Mouse (Mus musculus): Measurements from ENCODE around the gene Nkg7. TPM values are rescaled to one million over a fixed set of nuclear protein-coding genes. Genes with fewer than 3 reads are reported as not detected.
A peak's percentile ranks its signal among the peaks of the same experiment; 100 is the strongest.

The Nkg7 gene
- polyA plus RNA-seq, 1 experiment from 2014 or later, result not detected

GRCm38 (mm10) chr7:43422995-43423617, 13.8 kb upstream of the Nkg7 start:
- WGBS, result 14% methylated on average over 11 of the region's 11 CpGs
- H3K4me3 ChIP-seq (ENCODE audit: low read depth, low read length), result no peak overlapping the region
- H3K4me2 ChIP-seq, result peak overlapping the region; percentile 21; the same call in 1 of the 2 replicates

GRCm38 (mm10) chr7:43423991-43424625, 12.8 kb upstream of the Nkg7 start:
- Histone ChIP-seq H3K27ac (ENCODE audit: low read depth, low read length) (no peak overlapping the region), H3K4me2 (no peak overlapping the region), H3K9ac (ENCODE audit: low read length) (no peak overlapping the region), H3K4me1 (ENCODE audit: control insufficient read depth, insufficient read depth, low read length) (no peaks in the 10 kb centered on the region), H3K27me3 (ENCODE audit: control insufficient read depth, insufficient read depth, low read length) (no peaks in the 10 kb centered on the region), H3K9me3 (ENCODE audit: control insufficient read depth, low read length) (no peaks in the 10 kb centered on the region), H3K4me3 (ENCODE audit: low read depth, low read length) (no peak overlapping the region), H3K36me3 (ENCODE audit: control insufficient read depth, insufficient read depth, low read length) (no peaks in the 10 kb centered on the region)
- DNase-seq (ENCODE audit: low spot score, missing footprints), result no peak
- 57% methylated on average over 3 of the region's 3 CpGs for WGBS
- no peak for ATAC-seq (ENCODE audit: low FRiP score)

More at GRCm38 (mm10) chr7:43422995-43423617, 13.8 kb upstream of the Nkg7 start:
- no peaks in the 10 kb centered on the region for H3K4me1 ChIP-seq (ENCODE audit: control insufficient read depth, insufficient read depth, low read length)
- H3K36me3 ChIP-seq (ENCODE audit: control insufficient read depth, insufficient read depth, low read length), result no peaks in the 10 kb centered on the region
- ATAC-seq (ENCODE audit: low FRiP score) (peak; percentile 94), DNase-seq (ENCODE audit: low spot score, missing footprints) (peak; percentile 98)
- no peak overlapping the region for H3K27ac ChIP-seq (ENCODE audit: low read depth, low read length)
- no peaks in the 10 kb centered on the region for H3K27me3 ChIP-seq (ENCODE audit: control insufficient read depth, insufficient read depth, low read length)
- H3K9ac ChIP-seq (ENCODE audit: low read length), result no peak overlapping the region
- H3K9me3 ChIP-seq (ENCODE audit: control insufficient read depth, low read length), result no peaks in the 10 kb centered on the region

GRCm38 (mm10) chr7:43427406-43427805, 9.5 kb upstream of the Nkg7 start, which contains the start of gene Lim2:
TSS of gene Lim2 (plus strand) at chr7:43427670.
- ATAC-seq (ENCODE audit: low FRiP score), result no peak
- Histone ChIP-seq H3K36me3 (ENCODE audit: control insufficient read depth, insufficient read depth, low read length) (no peaks in the 10 kb centered on the region), H3K4me1 (ENCODE audit: control insufficient read depth, insufficient read depth, low read length) (no peaks in the 10 kb centered on the region), H3K9ac (ENCODE audit: low read length) (no peak within 1 kb of the TSS), H3K27me3 (ENCODE audit: control insufficient read depth, insufficient read depth, low read length) (no peaks in the 10 kb centered on the region), H3K27ac (ENCODE audit: low read depth, low read length) (no peak within 1 kb of the TSS), H3K4me3 (ENCODE audit: low read depth, low read length) (no peak within 1 kb of the TSS), H3K9me3 (ENCODE audit: control insufficient read depth, low read length) (no peaks in the 10 kb centered on the region), H3K4me2 (no peak within 1 kb of the TSS)
- DNase-seq (ENCODE audit: low spot score, missing footprints), result no peak
- WGBS, result 94% methylated on average over 8 of the region's 8 CpGs

- Histone ChIP-seq H3K4me2 (no peak overlapping the region), H3K27me3 (ENCODE audit: control insufficient read depth, insufficient read depth, low read length) (no peaks in the 10 kb centered on the region), H3K36me3 (ENCODE audit: control insufficient read depth, insufficient read depth, low read length) (no peaks in the 10 kb centered on the region), H3K27ac (ENCODE audit: low read depth, low read length) (no peak overlapping the region), H3K9ac (ENCODE audit: low read length) (no peak overlapping the region), H3K4me3 (ENCODE audit: low read depth, low read length) (no peak overlapping the region), H3K4me1 (ENCODE audit: control insufficient read depth, insufficient read depth, low read length) (no peaks in the 10 kb centered on the region), H3K9me3 (ENCODE audit: control insufficient read depth, low read length) (no peaks in the 10 kb centered on the region)
- 71% methylated on average over 4 of the region's 4 CpGs for WGBS
- DNase-seq (ENCODE audit: low spot score, missing footprints), result no peak
- ATAC-seq (ENCODE audit: low FRiP score), result no peak
Observed at GRCm38 (mm10) chr7:43429500-43429899, 7.4 kb upstream of the Nkg7 start.

- no peak overlapping the region for H3K4me3 ChIP-seq (ENCODE audit: low read depth, low read length)
- H3K9ac ChIP-seq (ENCODE audit: low read length), result no peak overlapping the region
- ATAC-seq (ENCODE audit: low FRiP score) (no peak), DNase-seq (ENCODE audit: low spot score, missing footprints) (no peak)
- H3K4me1 ChIP-seq (ENCODE audit: control insufficient read depth, insufficient read depth, low read length), result no peaks in the 10 kb centered on the region
- WGBS, result 79% methylated on average over 4 of the region's 4 CpGs
- H3K4me2 ChIP-seq, result no peak overlapping the region
- no peaks in the 10 kb centered on the region for H3K27me3 ChIP-seq (ENCODE audit: control insufficient read depth, insufficient read depth, low read length)
- no peaks in the 10 kb centered on the region for H3K9me3 ChIP-seq (ENCODE audit: control insufficient read depth, low read length)
- H3K27ac ChIP-seq (ENCODE audit: low read depth, low read length), result no peak overlapping the region
- no peaks in the 10 kb centered on the region for H3K36me3 ChIP-seq (ENCODE audit: control insufficient read depth, insufficient read depth, low read length)
Observed at GRCm38 (mm10) chr7:43432891-43433290, 4.0 kb upstream of the Nkg7 start.

DNA sequence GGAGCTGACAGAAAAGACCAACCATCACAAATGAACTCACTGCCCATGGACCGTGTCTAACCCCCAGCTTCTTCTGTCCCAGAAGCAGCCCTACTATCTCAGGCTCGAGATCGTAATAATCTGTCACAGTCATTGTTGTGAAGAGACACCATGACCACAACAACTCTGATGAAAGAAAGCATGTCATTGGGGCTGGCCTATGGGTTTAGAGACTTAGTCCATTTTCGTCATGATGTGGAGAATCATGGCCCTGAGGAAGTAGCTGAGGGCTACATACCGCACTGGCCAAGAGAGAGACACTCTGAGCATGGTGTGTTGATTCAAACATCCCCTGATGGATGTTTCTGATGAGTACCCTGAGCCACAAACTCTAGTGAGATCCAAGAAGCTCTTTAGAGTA, 2.2 kb upstream of the Nkg7 start:
- no peak overlapping the region for H3K4me2 ChIP-seq
- no peak for DNase-seq (ENCODE audit: low spot score, missing footprints)
- WGBS, result 89% methylated on average over 5 of the region's 5 CpGs

GRCm38 (mm10) chr7:43438611-43439010, 1.7 kb downstream of the Nkg7 start:
- Histone ChIP-seq H3K27ac (ENCODE audit: low read depth, low read length) (no peak overlapping the region), H3K4me2 (no peak overlapping the region), H3K36me3 (ENCODE audit: control insufficient read depth, insufficient read depth, low read length) (no peaks in the 10 kb centered on the region), H3K9me3 (ENCODE audit: control insufficient read depth, low read length) (no peaks in the 10 kb centered on the region), H3K4me1 (ENCODE audit: control insufficient read depth, insufficient read depth, low read length) (peaks cover 3% of the 10 kb centered on the region; the same call in 1 of the 2 replicates), H3K4me3 (ENCODE audit: low read depth, low read length) (no peak overlapping the region), H3K27me3 (ENCODE audit: control insufficient read depth, insufficient read depth, low read length) (no peaks in the 10 kb centered on the region), H3K9ac (ENCODE audit: low read length) (no peak overlapping the region)
- ATAC-seq (ENCODE audit: low FRiP score) (no peak), DNase-seq (ENCODE audit: low spot score, missing footprints) (no peak)
- 75% methylated on average over 4 of the region's 4 CpGs for WGBS

More for the DNA sequence above, 2.2 kb upstream of the Nkg7 start:
- Histone ChIP-seq H3K4me1 (ENCODE audit: control insufficient read depth, insufficient read depth, low read length) (no peaks in the 10 kb centered on the region), H3K9me3 (ENCODE audit: control insufficient read depth, low read length) (no peaks in the 10 kb centered on the region), H3K4me3 (ENCODE audit: low read depth, low read length) (no peak overlapping the region), H3K36me3 (ENCODE audit: control insufficient read depth, insufficient read depth, low read length) (no peaks in the 10 kb centered on the region), H3K9ac (ENCODE audit: low read length) (no peak overlapping the region), H3K27ac (ENCODE audit: low read depth, low read length) (no peak overlapping the region), H3K27me3 (ENCODE audit: control insufficient read depth, insufficient read depth, low read length) (no peaks in the 10 kb centered on the region)
- no peak for ATAC-seq (ENCODE audit: low FRiP score)

DNA sequence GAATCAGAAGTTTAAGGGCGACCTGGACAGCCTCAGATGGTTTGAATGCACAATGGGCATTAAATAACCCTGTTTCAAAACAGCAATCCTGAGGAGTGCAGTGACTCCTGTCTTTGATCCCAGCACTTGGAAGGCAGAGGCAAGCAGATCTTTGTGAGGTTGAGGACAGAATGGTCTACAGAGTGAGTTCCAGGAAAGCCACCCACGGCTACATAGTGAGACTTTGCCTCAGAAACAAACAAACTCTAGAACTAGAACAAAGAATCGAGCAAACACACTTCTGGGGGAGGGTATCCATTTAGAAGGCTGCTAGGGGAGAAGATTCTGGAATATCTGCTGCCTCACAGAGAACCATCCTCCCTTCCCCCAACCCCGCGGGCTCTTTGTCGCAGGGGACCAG, 3.6 kb downstream of the Nkg7 start, which contains the start of gene Cldnd2:
TSS of gene Cldnd2 (plus strand) at position 301 of the 400 bp plus-strand sequence.
- WGBS, result 77% methylated on average over 6 of the region's 6 CpGs

DNA sequence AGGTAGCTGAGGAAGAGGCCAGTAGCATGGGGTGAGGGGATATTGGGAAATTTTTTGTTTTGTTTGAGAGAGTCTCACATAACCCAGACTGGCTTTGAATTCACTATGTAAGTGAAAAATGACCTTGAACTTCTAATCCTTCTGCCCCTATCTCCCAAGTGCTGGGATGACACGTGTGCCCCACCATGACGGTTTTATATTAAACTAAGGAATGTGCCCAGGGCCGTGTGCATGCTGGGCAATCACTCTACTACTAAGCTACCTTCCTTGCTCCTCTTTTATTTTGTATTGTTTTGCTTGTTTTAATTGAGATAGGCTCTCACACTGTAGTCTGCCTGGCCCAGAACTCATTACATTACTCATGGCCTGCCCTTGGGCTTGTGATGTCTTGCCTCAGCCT, 4.2 kb downstream of the Nkg7 start:
- peaks cover 8% of the 10 kb centered on the region for H3K4me1 ChIP-seq (ENCODE audit: control insufficient read depth, insufficient read depth, low read length)
- H3K9me3 ChIP-seq (ENCODE audit: control insufficient read depth, low read length), result no peaks in the 10 kb centered on the region
- H3K4me2 ChIP-seq, result no peak overlapping the region
- no peak overlapping the region for H3K27ac ChIP-seq (ENCODE audit: low read depth, low read length)
- no peak for DNase-seq (ENCODE audit: low spot score, missing footprints)
- WGBS, result 91% methylated on average over 3 of the region's 3 CpGs
- no peaks in the 10 kb centered on the region for H3K36me3 ChIP-seq (ENCODE audit: control insufficient read depth, insufficient read depth, low read length)
- no peak for ATAC-seq (ENCODE audit: low FRiP score)
- H3K4me3 ChIP-seq (ENCODE audit: low read depth, low read length), result no peak overlapping the region
- H3K27me3 ChIP-seq (ENCODE audit: control insufficient read depth, insufficient read depth, low read length), result no peaks in the 10 kb centered on the region
- H3K9ac ChIP-seq (ENCODE audit: low read length), result no peak overlapping the region

More for the DNA sequence above, 3.6 kb downstream of the Nkg7 start, which contains the start of gene Cldnd2:
- no peak for ATAC-seq (ENCODE audit: low FRiP score)
- H3K36me3 ChIP-seq (ENCODE audit: control insufficient read depth, insufficient read depth, low read length), result no peaks in the 10 kb centered on the region
- H3K9ac ChIP-seq (ENCODE audit: low read length), result no peak within 1 kb of the TSS
- no peak for DNase-seq (ENCODE audit: low spot score, missing footprints)
- H3K27me3 ChIP-seq (ENCODE audit: control insufficient read depth, insufficient read depth, low read length), result no peaks in the 10 kb centered on the region
- H3K4me1 ChIP-seq (ENCODE audit: control insufficient read depth, insufficient read depth, low read length), result peaks cover 8% of the 10 kb centered on the region
- no peak within 1 kb of the TSS for H3K4me2 ChIP-seq
- no peaks in the 10 kb centered on the region for H3K9me3 ChIP-seq (ENCODE audit: control insufficient read depth, low read length)
- no peak within 1 kb of the TSS for H3K27ac ChIP-seq (ENCODE audit: low read depth, low read length)
- H3K4me3 ChIP-seq (ENCODE audit: low read depth, low read length), result no peak within 1 kb of the TSS
